Mouse (Mus musculus) testis, adult 2 months (tissue): ENCODE measurements around the gene Cyp39a1. TPM values are rescaled to one million over a fixed set of nuclear protein-coding genes. Genes with fewer than 3 reads are reported as not detected.

ENCODE experiments used
- H3K27ac ChIP-seq: fragments of 200-500 bp; 2 replicates; pipeline ENCODE4 v1.5.1; 2012; ENCODE audit warnings: low read depth, low read length; ENCODE audit not compliant: control insufficient read depth, insufficient read depth
- H3K27me3 ChIP-seq: fragments of 200-500 bp; 2 replicates; pipeline ENCODE4 v1.6.1; 2012; ENCODE audit warnings: mild to moderate bottlenecking, low read length, moderate library complexity; ENCODE audit not compliant: control insufficient read depth, insufficient read depth
- H3K36me3 ChIP-seq: fragments of 200-500 bp; 2 replicates; pipeline ENCODE4 v1.6.1; 2012; ENCODE audit warnings: mild to moderate bottlenecking, low read length; ENCODE audit not compliant: control insufficient read depth, insufficient read depth
- H3K4me1 ChIP-seq: fragments of 200-500 bp; 2 replicates; pipeline ENCODE4 v1.6.1; 2012; ENCODE audit warnings: low read length; ENCODE audit not compliant: control insufficient read depth, insufficient read depth
- H3K4me3 ChIP-seq: fragments of 200-500 bp; 2 replicates; pipeline ENCODE4 v1.5.1; 2012; ENCODE audit warnings: low read depth, mild to moderate bottlenecking, low read length, moderate library complexity, mixed read lengths; ENCODE audit not compliant: control insufficient read depth
- CTCF ChIP-seq: fragments of 200-500 bp; IDR thresholded peaks from 2 replicates; pipeline ENCODE4 v1.5.1; 2012; ENCODE audit warnings: low read depth, mild to moderate bottlenecking, inconsistent platforms, low read length, moderate library complexity; ENCODE audit not compliant: control insufficient read depth, insufficient read depth, insufficient replicate concordance
- POLR2A ChIP-seq: fragments of 200-500 bp; IDR thresholded peaks from 2 replicates; pipeline ENCODE4 v1.6.1; 2012; ENCODE audit warnings: low read depth, mild to moderate bottlenecking, inconsistent platforms, low read length, moderate library complexity; ENCODE audit not compliant: control insufficient read depth
- polyA plus RNA-seq: library from polyadenylated mRNA; depleted of rRNA; stranded (reverse); fragments of >200 nt; gene quantifications from 2 replicates; pipeline ENCODE4 v1.2.3, GENCODE M21; 2012

Gene Cyp39a1
- polyA plus RNA-seq, 1 experiment = 2.8 TPM

GRCm38 (mm10) chr17:43637146-43637545 is 30.1 kb upstream of the Cyp39a1 start:
- TF ChIP-seq CTCF = no peak
- TF ChIP-seq POLR2A = no peak
- Histone ChIP-seq H3K27ac (no peak overlapping the region), H3K4me3 (no peak overlapping the region), H3K4me1 (no peaks in the 10 kb centered on the region), H3K27me3 (no peaks in the 10 kb centered on the region), H3K36me3 (no peaks in the 10 kb centered on the region)

GRCm38 (mm10) chr17:43640825-43641224 is 26.4 kb upstream of the Cyp39a1 start:
- TF ChIP-seq POLR2A (no peak), CTCF (no peak)
- Histone ChIP-seq H3K27ac (no peak overlapping the region), H3K36me3 (no peaks in the 10 kb centered on the region), H3K27me3 (no peaks in the 10 kb centered on the region), H3K4me3 (no peak overlapping the region), H3K4me1 (no peaks in the 10 kb centered on the region)

GRCm38 (mm10) chr17:43643191-43643590 is 24.0 kb upstream of the Cyp39a1 start:
- H3K27ac ChIP-seq = no peak overlapping the region
- TF ChIP-seq POLR2A = no peak
- TF ChIP-seq CTCF = no peak
- H3K4me1 ChIP-seq = no peaks in the 10 kb centered on the region
- H3K36me3 ChIP-seq = no peaks in the 10 kb centered on the region; the same call in 1 of the 2 replicates
- H3K27me3 ChIP-seq = no peaks in the 10 kb centered on the region
- H3K4me3 ChIP-seq = no peak overlapping the region

- H3K4me3 ChIP-seq = no peak overlapping the region
- H3K36me3 ChIP-seq = no peaks in the 10 kb centered on the region; the same call in 1 of the 2 replicates
- H3K4me1 ChIP-seq = no peaks in the 10 kb centered on the region
- no peak overlapping the region for H3K27ac ChIP-seq
- no peak for TF ChIP-seq CTCF
- TF ChIP-seq POLR2A = no peak
- no peaks in the 10 kb centered on the region for H3K27me3 ChIP-seq
Observed at GRCm38 (mm10) chr17:43644375-43644774, 22.9 kb upstream of the Cyp39a1 start.

- H3K27me3 ChIP-seq = no peaks in the 10 kb centered on the region
- H3K4me1 ChIP-seq = no peaks in the 10 kb centered on the region
- no peak overlapping the region for H3K27ac ChIP-seq
- no peaks in the 10 kb centered on the region; the same call in 1 of the 2 replicates for H3K36me3 ChIP-seq
- H3K4me3 ChIP-seq = no peak overlapping the region
- TF ChIP-seq CTCF = no peak
- TF ChIP-seq POLR2A = no peak
Observed at GRCm38 (mm10) chr17:43645136-43645535, 22.1 kb upstream of the Cyp39a1 start.

- H3K36me3 ChIP-seq = no peaks in the 10 kb centered on the region; the same call in 1 of the 2 replicates
- no peak overlapping the region for H3K27ac ChIP-seq
- no peaks in the 10 kb centered on the region for H3K4me1 ChIP-seq
- no peaks in the 10 kb centered on the region for H3K27me3 ChIP-seq
- no peak overlapping the region for H3K4me3 ChIP-seq
- no peak for TF ChIP-seq POLR2A
- no peak for TF ChIP-seq CTCF
Observed at GRCm38 (mm10) chr17:43646925-43647324, 20.3 kb upstream of the Cyp39a1 start.

- H3K36me3 ChIP-seq = no peaks in the 10 kb centered on the region; the same call in 1 of the 2 replicates
- no peaks in the 10 kb centered on the region for H3K27me3 ChIP-seq
- TF ChIP-seq CTCF = no peak
- H3K4me1 ChIP-seq = no peaks in the 10 kb centered on the region
- no peak overlapping the region for H3K4me3 ChIP-seq
- no peak overlapping the region for H3K27ac ChIP-seq
Observed at GRCm38 (mm10) chr17:43649641-43650436, 17.4 kb upstream of the Cyp39a1 start.
